Mouse (Mus musculus): ENCODE results near the gene Arhgap24. TPM values are rescaled to one million over a fixed set of nuclear protein-coding genes. Genes with fewer than 3 reads are reported as not detected.

Arhgap24 gene
- polyA plus RNA-seq, 1 experiment from 2014 or later = 25.4 TPM

GRCm38 (mm10) chr5:102751661-102752307 lies 270.6 kb downstream of the Arhgap24 start:
- 46% methylated on average over 5 of the region's 5 CpGs for WGBS
- no peak for DNase-seq (ENCODE audit: low spot score)
- Histone ChIP-seq H3K4me1 (ENCODE audit: control insufficient read depth, insufficient read depth, low read length) (peaks cover 11% of the 10 kb centered on the region), H3K27ac (replicated peaks; ENCODE audit: low read depth, low read length) (no peak overlapping the region), H3K4me2 (ENCODE audit: low read depth, low read length) (no peak overlapping the region), H3K9me3 (ENCODE audit: control insufficient read depth, low read length) (no peaks in the 10 kb centered on the region), H3K9ac (ENCODE audit: low read depth, low read length) (no peak overlapping the region), H3K36me3 (ENCODE audit: control insufficient read depth, insufficient read depth, low read length) (no peaks in the 10 kb centered on the region), H3K4me3 (ENCODE audit: low read depth, low read length) (no peak overlapping the region), H3K27me3 (replicated peaks; ENCODE audit: control insufficient read depth, insufficient read depth, low read length) (no peaks in the 10 kb centered on the region)
- ATAC-seq (ENCODE audit: low read depth) = no peak

- Histone ChIP-seq H3K27me3 (replicated peaks; ENCODE audit: control insufficient read depth, insufficient read depth, low read length) (no peaks in the 10 kb centered on the region), H3K4me3 (ENCODE audit: low read depth, low read length) (no peak overlapping the region), H3K4me2 (ENCODE audit: low read depth, low read length) (no peak overlapping the region), H3K9me3 (ENCODE audit: control insufficient read depth, low read length) (no peaks in the 10 kb centered on the region), H3K36me3 (ENCODE audit: control insufficient read depth, insufficient read depth, low read length) (no peaks in the 10 kb centered on the region), H3K27ac (replicated peaks; ENCODE audit: low read depth, low read length) (no peak overlapping the region), H3K4me1 (ENCODE audit: control insufficient read depth, insufficient read depth, low read length) (peaks cover 11% of the 10 kb centered on the region; the same call in 1 of the 2 replicates), H3K9ac (ENCODE audit: low read depth, low read length) (no peak overlapping the region)
- ATAC-seq (ENCODE audit: low read depth) = no peak
- 27% methylated on average over 2 of the region's 2 CpGs for WGBS
- DNase-seq (ENCODE audit: low spot score) = no peak
Observed at GRCm38 (mm10) chr5:102752308-102752663, 271.1 kb downstream of the Arhgap24 start.

GRCm38 (mm10) chr5:102757040-102757439 lies 275.8 kb downstream of the Arhgap24 start:
- H3K9ac ChIP-seq (ENCODE audit: low read depth, low read length) = no peak overlapping the region
- H3K4me1 ChIP-seq (ENCODE audit: control insufficient read depth, insufficient read depth, low read length) = peaks cover 2% of the 10 kb centered on the region; the same call in 1 of the 2 replicates
- WGBS = 66% methylated on average over 6 of the region's 6 CpGs
- no peak overlapping the region for H3K4me3 ChIP-seq (ENCODE audit: low read depth, low read length)
- no peaks in the 10 kb centered on the region for H3K36me3 ChIP-seq (ENCODE audit: control insufficient read depth, insufficient read depth, low read length)
- no peaks in the 10 kb centered on the region for H3K27me3 ChIP-seq (replicated peaks; ENCODE audit: control insufficient read depth, insufficient read depth, low read length)
- DNase-seq (ENCODE audit: low spot score) = no peak
- H3K27ac ChIP-seq (replicated peaks; ENCODE audit: low read depth, low read length) = no peak overlapping the region
- no peak for ATAC-seq (ENCODE audit: low read depth)
- no peaks in the 10 kb centered on the region for H3K9me3 ChIP-seq (ENCODE audit: control insufficient read depth, low read length)
- no peak overlapping the region for H3K4me2 ChIP-seq (ENCODE audit: low read depth, low read length)

- Histone ChIP-seq H3K9ac (ENCODE audit: low read depth, low read length) (no peak overlapping the region), H3K4me1 (ENCODE audit: control insufficient read depth, insufficient read depth, low read length) (no peaks in the 10 kb centered on the region), H3K27ac (replicated peaks; ENCODE audit: low read depth, low read length) (no peak overlapping the region), H3K4me2 (ENCODE audit: low read depth, low read length) (no peak overlapping the region), H3K27me3 (replicated peaks; ENCODE audit: control insufficient read depth, insufficient read depth, low read length) (no peaks in the 10 kb centered on the region), H3K4me3 (ENCODE audit: low read depth, low read length) (no peak overlapping the region), H3K36me3 (ENCODE audit: control insufficient read depth, insufficient read depth, low read length) (no peaks in the 10 kb centered on the region), H3K9me3 (ENCODE audit: control insufficient read depth, low read length) (no peaks in the 10 kb centered on the region)
- ATAC-seq (ENCODE audit: low read depth) = no peak
- DNase-seq (ENCODE audit: low spot score) = no peak
- 63% methylated on average over 10 of the region's 10 CpGs for WGBS
Observed at GRCm38 (mm10) chr5:102765694-102766093, 284.5 kb downstream of the Arhgap24 start.

GRCm38 (mm10) chr5:102766311-102767057 lies 285.3 kb downstream of the Arhgap24 start:
- DNase-seq (ENCODE audit: low spot score) = no peak
- ATAC-seq (ENCODE audit: low read depth) = no peak
- H3K9ac ChIP-seq (ENCODE audit: low read depth, low read length) = no peak overlapping the region
- 75% methylated on average over 6 of the region's 6 CpGs for WGBS
- H3K36me3 ChIP-seq (ENCODE audit: control insufficient read depth, insufficient read depth, low read length) = no peaks in the 10 kb centered on the region
- no peak overlapping the region for H3K27ac ChIP-seq (replicated peaks; ENCODE audit: low read depth, low read length)
- no peaks in the 10 kb centered on the region for H3K4me1 ChIP-seq (ENCODE audit: control insufficient read depth, insufficient read depth, low read length)
- H3K9me3 ChIP-seq (ENCODE audit: control insufficient read depth, low read length) = no peaks in the 10 kb centered on the region
- H3K4me2 ChIP-seq (ENCODE audit: low read depth, low read length) = no peak overlapping the region
- H3K4me3 ChIP-seq (ENCODE audit: low read depth, low read length) = no peak overlapping the region
- no peaks in the 10 kb centered on the region for H3K27me3 ChIP-seq (replicated peaks; ENCODE audit: control insufficient read depth, insufficient read depth, low read length)

- Histone ChIP-seq H3K36me3 (ENCODE audit: control insufficient read depth, insufficient read depth, low read length) (no peaks in the 10 kb centered on the region), H3K9me3 (ENCODE audit: control insufficient read depth, low read length) (no peaks in the 10 kb centered on the region), H3K9ac (ENCODE audit: low read depth, low read length) (no peak overlapping the region), H3K4me2 (ENCODE audit: low read depth, low read length) (no peak overlapping the region), H3K27me3 (replicated peaks; ENCODE audit: control insufficient read depth, insufficient read depth, low read length) (no peaks in the 10 kb centered on the region), H3K4me3 (ENCODE audit: low read depth, low read length) (no peak overlapping the region), H3K4me1 (ENCODE audit: control insufficient read depth, insufficient read depth, low read length) (no peaks in the 10 kb centered on the region), H3K27ac (replicated peaks; ENCODE audit: low read depth, low read length) (no peak overlapping the region)
- WGBS = 87% methylated on average over 4 of the region's 4 CpGs
- ATAC-seq (ENCODE audit: low read depth) (no peak), DNase-seq (ENCODE audit: low spot score) (no peak)
Observed at GRCm38 (mm10) chr5:102767058-102767444, 285.9 kb downstream of the Arhgap24 start.

GRCm38 (mm10) chr5:102767822-102768221 lies 286.6 kb downstream of the Arhgap24 start:
- no peak for DNase-seq (ENCODE audit: low spot score)
- H3K9me3 ChIP-seq (ENCODE audit: control insufficient read depth, low read length) = no peaks in the 10 kb centered on the region
- no peak overlapping the region for H3K4me3 ChIP-seq (ENCODE audit: low read depth, low read length)
- H3K9ac ChIP-seq (ENCODE audit: low read depth, low read length) = no peak overlapping the region
- no peaks in the 10 kb centered on the region for H3K36me3 ChIP-seq (ENCODE audit: control insufficient read depth, insufficient read depth, low read length)
- no peaks in the 10 kb centered on the region for H3K27me3 ChIP-seq (replicated peaks; ENCODE audit: control insufficient read depth, insufficient read depth, low read length)
- H3K4me2 ChIP-seq (ENCODE audit: low read depth, low read length) = no peak overlapping the region
- no peak for ATAC-seq (ENCODE audit: low read depth)
- H3K27ac ChIP-seq (replicated peaks; ENCODE audit: low read depth, low read length) = no peak overlapping the region
- WGBS = 70% methylated on average over 7 of the region's 7 CpGs
- no peaks in the 10 kb centered on the region for H3K4me1 ChIP-seq (ENCODE audit: control insufficient read depth, insufficient read depth, low read length)

GRCm38 (mm10) chr5:102768385-102769080 lies 287.3 kb downstream of the Arhgap24 start:
- DNase-seq (ENCODE audit: low spot score) (peak; percentile 79), ATAC-seq (ENCODE audit: low read depth) (peak; percentile 91)
- Histone ChIP-seq H3K9me3 (ENCODE audit: control insufficient read depth, low read length) (no peaks in the 10 kb centered on the region), H3K4me2 (ENCODE audit: low read depth, low read length) (peak overlapping the region; percentile 18; the same call in 1 of the 2 replicates), H3K27ac (replicated peaks; ENCODE audit: low read depth, low read length) (no peak overlapping the region), H3K9ac (ENCODE audit: low read depth, low read length) (no peak overlapping the region), H3K4me1 (ENCODE audit: control insufficient read depth, insufficient read depth, low read length) (no peaks in the 10 kb centered on the region), H3K36me3 (ENCODE audit: control insufficient read depth, insufficient read depth, low read length) (no peaks in the 10 kb centered on the region), H3K4me3 (ENCODE audit: low read depth, low read length) (no peak overlapping the region), H3K27me3 (replicated peaks; ENCODE audit: control insufficient read depth, insufficient read depth, low read length) (no peaks in the 10 kb centered on the region)
- 55% methylated on average over 12 of the region's 12 CpGs for WGBS

Measured in embryonic facial prominence, embryonic 14.5 days (tissue).